Comparison of ENCODE assay signal across 8 mouse cellular contexts in the genomic region with DNA sequence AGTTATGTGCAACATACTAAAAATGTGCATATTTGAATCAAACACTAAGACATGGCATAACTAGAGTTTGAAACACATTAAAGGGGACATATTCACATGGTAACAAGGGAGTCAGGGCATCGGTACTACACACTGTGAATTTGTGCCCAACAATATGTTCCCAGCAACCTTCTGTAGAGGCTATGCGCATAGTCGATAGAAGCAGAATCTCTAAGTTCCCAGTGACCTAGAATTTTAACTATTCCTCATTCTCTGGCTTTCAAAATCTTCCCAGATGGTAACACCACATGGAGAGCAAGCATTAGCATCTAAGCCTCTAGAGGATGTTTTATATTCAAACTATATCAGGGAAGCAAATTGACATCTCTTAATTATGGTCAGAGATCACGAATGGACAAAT.
"Had no signal": no experiment of that assay in that cellular context is flagged by ENCODE, and none has a peak within 500 bp of the region (broad histone marks: within the 10 kb centered on the region; RNA-seq: fewer than 3 reads in every experiment).

No protein-coding gene starts in this region.

- DNase-seq: kidney, adult 18-20 months; kidney, postnatal 14 days; liver, embryonic 13.5 days; liver, postnatal 0 days; lung, postnatal 14 days; thymus, adult 18-20 months; thymus, postnatal 14 days had no signal

- ATAC-seq: liver, postnatal 0 days; midbrain, embryonic 15.5 days had no signal
